Mouse (Mus musculus): Measurements from ENCODE around the gene Btbd11.

DNA sequence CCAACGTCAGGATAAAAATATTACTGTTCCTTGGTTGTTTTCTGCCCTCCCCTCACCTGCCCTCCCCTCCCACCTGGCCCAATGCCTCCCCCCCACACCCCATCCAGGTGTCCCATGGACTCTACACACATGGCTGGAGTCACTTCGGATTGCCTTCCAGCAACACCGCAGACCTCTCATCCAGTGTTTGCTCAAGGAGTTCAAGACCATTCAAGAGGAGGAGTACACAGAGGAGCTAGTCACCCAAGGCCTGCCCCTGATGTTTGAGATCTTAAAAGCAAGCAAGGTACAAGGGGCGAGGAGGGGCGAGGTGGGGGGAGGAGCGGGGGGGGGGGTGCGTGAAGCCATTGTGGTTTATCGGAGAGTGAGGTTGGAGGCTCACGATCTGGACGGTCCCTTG lies 247.0 kb downstream of the Btbd11 start:
- TF ChIP-seq POLR2A (IDR thresholded peaks at IDR 0.05; ENCODE audit: borderline replicate concordance, insufficient read depth, low read length) (no peak), CTCF (IDR thresholded peaks at IDR 0.05; ENCODE audit: borderline replicate concordance, insufficient read depth, low read depth, low read length) (no peak)

Data from cerebellum, adult 2 months (tissue).